Mouse (Mus musculus): ENCODE measurements at regions not wholly inside any gene's neighbourhood (a gene's known extent, or its start where the extent isn't known, plus 50 kb on each side); places are given as distances from the start of the nearest gene placed in this dataset.

- H3K4me2 ChIP-seq (replicated peaks) = no peak overlapping the region
- H3K36me3 ChIP-seq = no peaks in the 10 kb centered on the region
- H3K27ac ChIP-seq = no peak overlapping the region
- no peak overlapping the region for H3K9ac ChIP-seq (replicated peaks)
- H3K9me3 ChIP-seq = no peaks in the 10 kb centered on the region
- H3K27me3 ChIP-seq = no peaks in the 10 kb centered on the region
- H3K4me1 ChIP-seq (replicated peaks) = peaks cover 22% of the 10 kb centered on the region
- H3K4me3 ChIP-seq (replicated peaks) = no peak overlapping the region
- no peak for ATAC-seq
Observed at GRCm38 (mm10) chr3:101657979-101658378, 53.5 kb upstream of the Atp1a1 start.

GRCm38 (mm10) chr3:101654720-101655119 is 50.2 kb upstream of the Atp1a1 start:
- H3K4me2 ChIP-seq (replicated peaks) = no peak overlapping the region
- no peak overlapping the region for H3K27ac ChIP-seq
- no peak overlapping the region for H3K4me3 ChIP-seq (replicated peaks)
- no peaks in the 10 kb centered on the region for H3K9me3 ChIP-seq
- H3K27me3 ChIP-seq = no peaks in the 10 kb centered on the region
- H3K36me3 ChIP-seq = no peaks in the 10 kb centered on the region
- no peak overlapping the region for H3K9ac ChIP-seq (replicated peaks)
- H3K4me1 ChIP-seq (replicated peaks) = peaks cover under 1% of the 10 kb centered on the region; the same call in 1 of the 2 replicates
- ATAC-seq = no peak
- WGBS = 82% methylated on average over 4 of the region's 4 CpGs

Data from midbrain, embryonic 13.5 days (tissue).